Mouse (Mus musculus) kidney, embryonic 15.5 days (tissue): ENCODE results near the gene Srsf9. TPM values are rescaled to one million over a fixed set of nuclear protein-coding genes. Genes with fewer than 3 reads are reported as not detected.

ENCODE experiments used
- ATAC-seq: fragments of 200-750 bp; cut with Nextera tagmentation; replicated peaks from 2 replicates; pipeline ENCODE4 v1.8.0; 2017; ENCODE audit warnings: moderate TSS enrichment; ENCODE audit not compliant: low FRiP score
- H3K27ac ChIP-seq: fragments of 300-500 bp; sonication (generic); 2 replicates; pipeline ENCODE4 v1.5.1; 2015; ENCODE audit warnings: mild to moderate bottlenecking, inconsistent platforms
- H3K27me3 ChIP-seq: fragments of 300-500 bp; sonication (generic); 2 replicates; pipeline ENCODE4 v1.6.1; 2015; ENCODE audit warnings: inconsistent platforms
- H3K36me3 ChIP-seq: fragments of 300-500 bp; sonication (generic); 2 replicates; pipeline ENCODE4 v1.6.1; 2015; ENCODE audit warnings: inconsistent platforms
- H3K4me1 ChIP-seq: fragments of 300-500 bp; sonication (generic); 2 replicates; pipeline ENCODE4 v1.6.1; 2015; ENCODE audit warnings: inconsistent platforms
- H3K4me2 ChIP-seq: fragments of 300-500 bp; sonication (generic); 2 replicates; pipeline ENCODE4 v1.6.1; 2015; ENCODE audit warnings: moderate library complexity, mild to moderate bottlenecking, inconsistent platforms
- H3K4me3 ChIP-seq: fragments of 300-500 bp; sonication (generic); replicated peaks from 2 replicates; pipeline ENCODE4 v1.5.1; 2015; ENCODE audit warnings: mild to moderate bottlenecking, inconsistent platforms
- H3K9ac ChIP-seq: fragments of 300-500 bp; sonication (generic); 2 replicates; pipeline ENCODE4 v1.6.1; 2015; ENCODE audit warnings: mild to moderate bottlenecking, inconsistent platforms
- H3K9me3 ChIP-seq: fragments of 300-500 bp; sonication (generic); replicated peaks from 2 replicates; pipeline ENCODE4 v1.6.1; 2016; ENCODE audit warnings: inconsistent platforms
- WGBS: fragments of 180-500 bp; shearing (Covaris S2); methylation state at CpG from one replicate; pipeline ENCODE4 v1.1.7; 2015; ENCODE audit warnings: mixed read lengths; 5-methylcytosine and 5-hydroxymethylcytosine counted together
- polyA plus RNA-seq: library from polyadenylated mRNA; unstranded; fragments of >200 nt; fragmentation: Nextera tagmentation; extraction: Ambion mirVana; gene quantifications from 2 replicates; pipeline ENCODE4 v1.2.1, GENCODE M21; 2015

Srsf9 gene
- 301 and 315 TPM in 2 replicates for polyA plus RNA-seq

GRCm38 (mm10) chr5:115326875-115327609, at the start of gene Srsf9:
Srsf9 (plus strand) TSS chr5:115327177.
- no peaks in the 10 kb centered on the region for H3K27me3 ChIP-seq
- peak within 1 kb of the TSS; percentile 81 for H3K4me2 ChIP-seq
- under 1% methylated on average over 92 of the region's 97 CpGs for WGBS
- H3K4me1 ChIP-seq = peaks cover 29% of the 10 kb centered on the region
- peak; percentile 93 for ATAC-seq
- H3K9me3 ChIP-seq = no peaks in the 10 kb centered on the region
- H3K4me3 ChIP-seq = peak within 1 kb of the TSS; percentile 96
- peak within 1 kb of the TSS; percentile 98 for H3K9ac ChIP-seq
- H3K36me3 ChIP-seq = peaks cover 25% of the 10 kb centered on the region
- H3K27ac ChIP-seq = peak within 1 kb of the TSS; percentile 94

- Histone ChIP-seq H3K9ac (no peak overlapping the region), H3K4me3 (no peak overlapping the region), H3K36me3 (peaks cover under 1% of the 10 kb centered on the region; the same call in 1 of the 2 replicates), H3K27ac (no peak overlapping the region), H3K4me1 (peaks cover 14% of the 10 kb centered on the region), H3K9me3 (no peaks in the 10 kb centered on the region), H3K27me3 (no peaks in the 10 kb centered on the region), H3K4me2 (no peak overlapping the region)
- 91% methylated on average over 1 of the region's 1 CpGs for WGBS
- no peak for ATAC-seq
Measured at GRCm38 (mm10) chr5:115278053-115278452, 48.9 kb upstream of the Srsf9 start.

GRCm38 (mm10) chr5:115278785-115279184, 48.2 kb upstream of the Srsf9 start:
- H3K4me3 ChIP-seq = no peak overlapping the region
- no peak overlapping the region for H3K9ac ChIP-seq
- H3K4me2 ChIP-seq = no peak overlapping the region
- H3K27me3 ChIP-seq = no peaks in the 10 kb centered on the region
- 61% methylated on average over 2 of the region's 2 CpGs for WGBS
- peaks cover 9% of the 10 kb centered on the region for H3K4me1 ChIP-seq
- H3K36me3 ChIP-seq = peaks cover 7% of the 10 kb centered on the region
- ATAC-seq = no peak
- H3K9me3 ChIP-seq = no peaks in the 10 kb centered on the region
- H3K27ac ChIP-seq = no peak overlapping the region

DNA sequence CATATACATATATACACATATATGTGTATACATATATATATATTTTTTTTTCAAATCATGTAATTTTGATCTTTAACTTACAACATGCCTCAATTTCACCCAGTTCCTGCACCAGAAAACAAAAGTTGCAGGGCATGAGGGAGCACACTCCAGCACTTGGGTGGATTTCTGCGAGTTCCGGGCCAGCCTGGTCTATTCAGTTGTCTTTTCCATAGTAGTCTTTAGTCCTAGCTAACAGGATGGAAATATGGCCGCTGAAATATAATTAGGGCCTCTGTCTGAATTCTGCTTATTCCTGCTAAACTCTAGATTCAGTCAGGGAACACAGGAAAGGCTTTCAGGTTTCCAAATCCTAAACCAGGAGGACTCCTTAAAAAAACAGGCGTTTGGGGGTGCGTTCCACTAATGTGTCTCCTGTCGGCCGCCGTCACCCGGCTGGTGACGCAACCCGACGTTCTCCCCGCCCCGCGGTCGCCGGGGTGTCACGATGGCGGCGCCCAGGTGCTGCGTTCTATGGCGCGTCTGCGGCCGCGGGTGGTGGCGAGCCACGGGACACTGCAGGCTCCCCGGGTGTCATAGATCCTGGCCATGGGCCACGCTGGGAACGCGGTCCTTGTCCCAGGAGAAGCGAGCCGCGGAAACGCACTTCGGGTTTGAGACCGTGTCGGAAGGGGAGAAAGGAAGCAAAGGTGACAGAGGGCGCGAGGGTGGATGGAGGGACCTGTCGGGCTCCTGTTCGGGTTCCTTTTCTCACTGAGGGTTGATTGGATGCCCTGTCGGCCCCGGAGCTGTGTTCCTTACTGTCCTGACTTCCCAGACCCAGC, 47.5 kb upstream of the Srsf9 start, which contains the start of gene Coq5:
Gene Coq5 (plus strand): TSS at position 441 of the 824 bp plus-strand sequence.
- no peaks in the 10 kb centered on the region for H3K27me3 ChIP-seq
- no peaks in the 10 kb centered on the region for H3K9me3 ChIP-seq
- H3K4me1 ChIP-seq = peaks cover 9% of the 10 kb centered on the region
- peak within 1 kb of the TSS; percentile 66 for H3K27ac ChIP-seq
- ATAC-seq = peak; percentile 68
- 4% methylated on average over 45 of the region's 45 CpGs for WGBS
- H3K36me3 ChIP-seq = peaks cover 14% of the 10 kb centered on the region
- H3K9ac ChIP-seq = peak within 1 kb of the TSS; percentile 88
- peak within 1 kb of the TSS; percentile 83 for H3K4me2 ChIP-seq
- H3K4me3 ChIP-seq = peak within 1 kb of the TSS; percentile 98

GRCm38 (mm10) chr5:115280050-115280687, 46.8 kb upstream of the Srsf9 start:
- 5% methylated on average over 17 of the region's 17 CpGs for WGBS
- Histone ChIP-seq H3K36me3 (peaks cover 21% of the 10 kb centered on the region), H3K4me2 (peak overlapping the region; percentile 83), H3K27ac (peak overlapping the region; percentile 66), H3K4me3 (peak overlapping the region; percentile 98), H3K9ac (peak overlapping the region; percentile 88), H3K27me3 (no peaks in the 10 kb centered on the region), H3K4me1 (peaks cover 9% of the 10 kb centered on the region), H3K9me3 (no peaks in the 10 kb centered on the region)
- ATAC-seq = no peak; the same call in 1 of the 2 replicates

DNA sequence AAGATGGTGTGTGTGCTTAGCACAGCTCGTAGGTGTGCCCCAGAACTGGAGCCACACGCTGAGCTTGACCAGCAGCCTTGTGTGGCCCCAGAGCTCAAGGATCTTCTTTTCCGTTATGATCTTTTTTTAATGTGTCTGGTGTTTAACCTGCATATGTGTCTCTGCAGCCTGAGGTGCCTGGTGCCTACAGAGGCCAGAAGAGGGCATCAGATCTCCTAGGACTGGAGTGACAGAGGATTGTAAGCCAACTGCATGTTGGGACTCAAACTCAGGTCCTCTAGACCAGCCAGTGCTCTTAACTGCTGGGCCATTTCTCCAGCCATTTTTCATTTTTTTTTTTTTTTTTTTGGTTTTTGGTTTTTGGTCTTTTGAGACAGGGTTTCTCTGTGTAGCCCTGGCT, 42.2 kb upstream of the Srsf9 start:
- H3K9ac ChIP-seq = no peak overlapping the region
- no peak overlapping the region for H3K27ac ChIP-seq
- WGBS = 91% methylated on average over 3 of the region's 3 CpGs
- no peaks in the 10 kb centered on the region for H3K27me3 ChIP-seq
- H3K9me3 ChIP-seq = no peaks in the 10 kb centered on the region
- H3K4me1 ChIP-seq = peaks cover 9% of the 10 kb centered on the region
- H3K4me2 ChIP-seq = no peak overlapping the region
- no peak for ATAC-seq
- H3K4me3 ChIP-seq = no peak overlapping the region
- peaks cover 58% of the 10 kb centered on the region for H3K36me3 ChIP-seq

GRCm38 (mm10) chr5:115294173-115294572, 32.8 kb upstream of the Srsf9 start:
- 90% methylated on average over 8 of the region's 8 CpGs for WGBS
- no peak overlapping the region for H3K27ac ChIP-seq
- no peaks in the 10 kb centered on the region for H3K9me3 ChIP-seq
- H3K4me3 ChIP-seq = no peak overlapping the region
- H3K27me3 ChIP-seq = no peaks in the 10 kb centered on the region
- no peak overlapping the region for H3K4me2 ChIP-seq
- H3K4me1 ChIP-seq = peaks cover 21% of the 10 kb centered on the region
- no peak overlapping the region for H3K9ac ChIP-seq
- ATAC-seq = no peak
- H3K36me3 ChIP-seq = peaks cover 98% of the 10 kb centered on the region

GRCm38 (mm10) chr5:115296347-115296746, 30.6 kb upstream of the Srsf9 start:
- Histone ChIP-seq H3K27ac (0 out of 2 replicates have a peak overlapping the region, but pooled peaks have one; percentile 14), H3K9me3 (no peaks in the 10 kb centered on the region), H3K4me2 (no peak overlapping the region), H3K27me3 (no peaks in the 10 kb centered on the region), H3K4me3 (no peak overlapping the region), H3K9ac (no peak overlapping the region), H3K4me1 (peaks cover 27% of the 10 kb centered on the region), H3K36me3 (peaks cover 81% of the 10 kb centered on the region)
- WGBS = 79% methylated on average over 10 of the region's 10 CpGs
- ATAC-seq = no peak

DNA sequence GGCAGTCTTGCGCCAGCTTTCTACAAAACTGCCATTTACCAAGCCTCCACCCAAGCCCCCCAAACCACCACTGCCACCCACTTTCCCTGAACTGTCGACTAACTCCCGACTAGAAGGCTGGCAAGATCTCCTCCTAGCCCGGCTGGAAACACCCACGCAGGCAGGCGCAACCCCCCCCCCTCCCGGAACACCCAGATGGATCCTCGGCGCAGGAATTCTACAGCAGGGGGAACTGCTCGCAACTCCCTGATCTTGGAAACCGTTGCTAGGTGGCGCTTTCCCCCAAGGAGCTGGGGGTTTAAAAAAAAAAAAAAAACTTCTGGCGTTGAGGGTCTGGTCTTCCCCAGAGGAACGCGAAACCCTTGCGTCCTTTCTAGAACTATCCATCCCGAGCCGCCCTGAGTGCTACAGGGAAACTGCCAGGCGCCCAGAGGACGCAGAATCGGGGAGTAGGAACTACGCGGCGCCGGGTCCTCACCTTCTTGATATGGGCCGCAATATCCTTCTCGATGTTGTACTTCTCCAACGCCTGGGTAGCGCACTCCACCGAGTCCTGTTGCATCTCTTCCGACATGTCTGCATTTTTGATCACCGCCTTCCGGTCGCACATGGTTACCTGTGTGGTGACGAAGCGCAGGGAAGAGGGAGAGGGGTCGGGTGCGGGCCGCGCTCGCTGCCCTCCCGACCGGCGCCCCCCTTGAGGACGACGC, 26.8 kb upstream of the Srsf9 start:
- Histone ChIP-seq H3K27me3 (no peaks in the 10 kb centered on the region), H3K9ac (peak overlapping the region; percentile 78), H3K4me3 (peak overlapping the region; percentile 77), H3K4me1 (peaks cover 38% of the 10 kb centered on the region), H3K9me3 (no peaks in the 10 kb centered on the region), H3K36me3 (peaks cover 44% of the 10 kb centered on the region), H3K4me2 (peak overlapping the region; percentile 71), H3K27ac (peak overlapping the region; percentile 95)
- under 1% methylated on average over 46 of the region's 46 CpGs for WGBS
- ATAC-seq = no peak; the same call in 1 of the 2 replicates

DNA sequence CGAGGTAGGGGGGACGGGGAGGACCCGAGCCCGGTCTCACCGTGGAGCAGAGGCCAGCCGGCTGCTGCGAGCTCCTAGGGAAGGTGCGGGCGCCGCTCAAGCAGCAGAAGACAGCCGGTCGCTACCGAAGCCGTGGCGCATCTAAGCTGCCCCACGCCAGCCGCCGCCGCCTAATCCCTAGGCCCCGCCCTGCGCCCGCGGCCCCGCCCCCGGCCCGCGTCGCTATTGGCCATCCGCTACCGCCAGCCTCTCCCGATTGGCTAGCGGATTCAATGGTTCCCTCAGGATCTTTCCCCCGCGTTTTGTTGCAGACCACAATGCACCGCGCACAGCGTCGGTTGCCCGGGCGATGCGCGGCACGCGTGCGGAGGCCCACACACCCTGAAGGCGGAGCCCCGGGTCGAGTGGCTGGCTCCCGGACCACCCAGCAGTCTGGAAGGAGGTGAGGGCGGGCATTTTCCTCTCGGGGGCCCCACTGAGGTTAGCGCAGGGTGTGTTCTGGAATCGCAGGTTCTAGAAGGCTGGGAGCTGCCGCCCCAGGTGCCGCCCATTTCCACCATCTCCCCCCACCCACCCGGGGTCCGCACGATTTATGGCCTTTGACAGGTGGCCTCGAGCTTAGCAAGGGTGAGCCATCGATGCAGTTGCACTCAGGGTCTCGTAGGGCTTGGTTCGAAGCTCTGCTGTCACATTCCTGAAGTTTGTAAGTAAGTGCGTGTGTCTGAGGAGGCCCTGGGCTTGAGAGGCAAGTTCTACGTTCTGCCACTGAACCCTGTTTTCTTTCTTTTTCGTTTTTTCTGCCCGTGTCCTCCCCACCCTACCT, 26.0 kb upstream of the Srsf9 start, which contains the start of gene Dynll1:
Gene Dynll1 (minus strand): TSS at position 208 of the 823 bp plus-strand sequence.
- peak; percentile 97 for ATAC-seq
- peak within 1 kb of the TSS; percentile 78 for H3K9ac ChIP-seq
- peak within 1 kb of the TSS; percentile 77 for H3K4me3 ChIP-seq
- WGBS = under 1% methylated on average over 65 of the region's 66 CpGs
- no peaks in the 10 kb centered on the region for H3K9me3 ChIP-seq
- H3K36me3 ChIP-seq = peaks cover 36% of the 10 kb centered on the region
- H3K27me3 ChIP-seq = no peaks in the 10 kb centered on the region
- H3K4me1 ChIP-seq = peaks cover 38% of the 10 kb centered on the region
- peak within 1 kb of the TSS; percentile 95 for H3K27ac ChIP-seq
- H3K4me2 ChIP-seq = peak within 1 kb of the TSS; percentile 71
